9 mouse cellular contexts compared by ENCODE assay signal in the genomic region with DNA sequence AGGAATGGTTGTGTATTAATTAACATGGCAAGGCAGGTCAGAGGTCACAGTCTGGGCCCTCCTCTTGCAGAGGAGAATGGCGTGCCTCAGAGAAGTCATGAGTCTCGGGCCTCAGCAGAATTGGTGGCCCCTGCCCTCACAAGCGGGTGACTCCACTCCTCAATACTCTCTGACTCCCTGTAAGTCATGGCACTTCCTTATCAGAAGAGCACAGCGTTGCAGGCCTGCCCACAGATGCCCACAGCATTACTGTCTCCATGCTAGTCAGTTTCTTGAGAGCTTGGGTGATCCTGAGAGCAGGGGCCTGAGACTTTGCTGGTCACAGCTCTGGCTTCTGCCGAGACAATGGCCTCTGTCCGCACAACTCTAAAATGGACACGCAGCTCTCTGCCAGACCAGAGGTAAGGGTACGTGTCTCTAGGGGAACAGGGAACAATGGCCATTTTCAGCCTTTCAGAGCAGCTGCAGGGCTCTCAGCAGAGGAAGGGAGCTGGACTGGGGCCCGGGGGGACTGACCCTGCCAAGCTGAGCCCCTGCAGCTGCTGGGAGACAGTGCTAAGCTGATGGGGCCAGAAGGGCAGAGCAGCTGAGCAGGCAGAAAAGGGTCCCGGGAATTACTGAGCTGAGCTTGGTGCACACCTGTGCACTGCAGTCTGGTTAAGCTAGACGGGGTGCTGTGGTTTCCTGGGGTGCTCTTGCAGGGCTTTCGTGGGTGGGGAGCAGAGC.
DNase-seq lines count a peak whose midpoint lies in the region; ATAC-seq and TF ChIP-seq lines count a peak whose summit lies in the region.
"Had no signal": no experiment of that assay in that cellular context is flagged by ENCODE, and none has a peak within 500 bp of the region (broad histone marks: within the 10 kb centered on the region; RNA-seq: fewer than 3 reads in every experiment).

No protein-coding gene starts in this region.

- intact Hi-C loops in heart, adult 2 months (cut with DNase I): loop anchor here (10.0 kb wide), 2 partner anchors 266 to 376 kb away; no protein-coding TSS in a partner anchor
- intact Hi-C loops in left cerebral cortex, postnatal 4 days (cut with DNase I): loop anchor here (5.0 to 10.0 kb wide), 2 partner anchors 83 to 774 kb away; a partner anchor contains a TSS

- no peaks in the 10 kb centered on the region for H3K36me3 ChIP-seq in heart, adult 2 months (ENCODE audit: control insufficient read depth, insufficient read depth, low read length)
- peaks cover 54% of the 10 kb centered on the region for H3K36me3 ChIP-seq in forebrain, embryonic 12.5 days (replicated peaks)
- peaks cover 77% of the 10 kb centered on the region for H3K36me3 ChIP-seq in hindbrain, embryonic 14.5 days (replicated peaks; ENCODE audit: control insufficient read depth, insufficient read depth)
- H3K36me3 ChIP-seq in midbrain, embryonic 15.5 days (replicated peaks): peaks cover 37% of the 10 kb centered on the region; the same call in 1 of the 2 replicates

- no peak for TF ChIP-seq POLR2A in heart, adult 2 months (IDR thresholded peaks at IDR 0.05; ENCODE audit: insufficient read depth, low read depth, low read length)

- no peaks in the 10 kb centered on the region for H3K9me3 ChIP-seq in forebrain, embryonic 12.5 days
- H3K9me3 ChIP-seq in hindbrain, embryonic 14.5 days (ENCODE audit: control insufficient read depth, low read length): no peaks in the 10 kb centered on the region
- no peaks in the 10 kb centered on the region for H3K9me3 ChIP-seq in midbrain, embryonic 15.5 days

- ATAC-seq in forebrain, embryonic 12.5 days (ENCODE audit: low FRiP score): peak; percentile 20; the same call in 1 of the 2 replicates
- peak; percentile 61; the same call in 1 of the 2 replicates for ATAC-seq in hindbrain, embryonic 14.5 days (ENCODE audit: low FRiP score)
- peak; percentile 53; the same call in 1 of the 2 replicates for ATAC-seq in midbrain, embryonic 15.5 days (replicated peaks)

- DNase-seq in heart, adult 2 months: peak; percentile 53 to 62
- no peak for DNase-seq in heart, adult 9 months (ENCODE audit: low spot score in 2 of 2)
- DNase-seq in hindbrain, embryonic 14.5 days (ENCODE audit: low spot score): no peak
- peak; percentile 87 for DNase-seq in left cerebral cortex, postnatal 4 days
- peak; percentile 62 for DNase-seq in thymus, postnatal 4 days
- no peak for DNase-seq in adrenal gland, adult 8-10 months

- peaks cover 8% of the 10 kb centered on the region for H3K4me1 ChIP-seq in heart, adult 2 months (ENCODE audit: control insufficient read depth, insufficient read depth, low read length)
- peaks cover 10% of the 10 kb centered on the region for H3K4me1 ChIP-seq in forebrain, embryonic 12.5 days
- 0 out of 2 replicates have a peak, but pooled peaks cover 7% of the 10 kb centered on the region for H3K4me1 ChIP-seq in hindbrain, embryonic 14.5 days (replicated peaks; ENCODE audit: control insufficient read depth, insufficient read depth, low read length)
- peaks cover 12% of the 10 kb centered on the region; the same call in 1 of the 2 replicates for H3K4me1 ChIP-seq in midbrain, embryonic 15.5 days

- WGBS in heart, adult 2 months: 51% methylated on average over 12 of the region's 12 CpGs
- WGBS in forebrain, embryonic 12.5 days: 68% methylated on average over 12 of the region's 12 CpGs
- 31% methylated on average over 12 of the region's 12 CpGs for WGBS in hindbrain, embryonic 14.5 days
- WGBS in midbrain, embryonic 15.5 days: 36% methylated on average over 12 of the region's 12 CpGs

- no peak overlapping the region for H3K4me3 ChIP-seq in heart, adult 2 months
- no peak overlapping the region for H3K4me3 ChIP-seq in forebrain, embryonic 12.5 days (replicated peaks)
- no peak overlapping the region for H3K4me3 ChIP-seq in hindbrain, embryonic 14.5 days (replicated peaks; ENCODE audit: low read length)
- no peak overlapping the region for H3K4me3 ChIP-seq in midbrain, embryonic 15.5 days

- no peak overlapping the region for H3K9ac ChIP-seq in heart, adult 2 months (ENCODE audit: low read depth, low read length)
- no peak overlapping the region for H3K9ac ChIP-seq in forebrain, embryonic 12.5 days
- H3K9ac ChIP-seq in hindbrain, embryonic 14.5 days: no peak overlapping the region
- no peak overlapping the region for H3K9ac ChIP-seq in midbrain, embryonic 15.5 days

- no peak overlapping the region for H3K4me2 ChIP-seq in forebrain, embryonic 12.5 days
- no peak overlapping the region for H3K4me2 ChIP-seq in hindbrain, embryonic 14.5 days (replicated peaks)
- no peak overlapping the region for H3K4me2 ChIP-seq in midbrain, embryonic 15.5 days

- no peak for TF ChIP-seq EP300 in heart, adult 2 months (IDR thresholded peaks at IDR 0.05; ENCODE audit: insufficient read depth, low read depth, low read length)

- TF ChIP-seq CTCF in heart, adult 2 months (IDR thresholded peaks at IDR 0.05): no peak

- H3K27ac ChIP-seq in heart, adult 2 months: peak overlapping the region; percentile 26; the same call in 1 of the 2 replicates
- H3K27ac ChIP-seq in forebrain, embryonic 12.5 days: 0 out of 2 replicates have a peak overlapping the region, but pooled peaks have one; percentile 43
- peak overlapping the region; percentile 56 for H3K27ac ChIP-seq in hindbrain, embryonic 14.5 days
- peak overlapping the region; percentile 59 for H3K27ac ChIP-seq in midbrain, embryonic 15.5 days

- H3K79me2 ChIP-seq in heart, adult 2 months (replicated peaks; ENCODE audit: control insufficient read depth, insufficient read depth, low read length): no peaks in the 10 kb centered on the region

- no peaks in the 10 kb centered on the region for H3K27me3 ChIP-seq in heart, adult 2 months (ENCODE audit: control insufficient read depth, insufficient read depth, low read length)
- H3K27me3 ChIP-seq in forebrain, embryonic 12.5 days: no peaks in the 10 kb centered on the region
- no peaks in the 10 kb centered on the region for H3K27me3 ChIP-seq in hindbrain, embryonic 14.5 days (ENCODE audit: control insufficient read depth, insufficient read depth, low read length)
- H3K27me3 ChIP-seq in midbrain, embryonic 15.5 days (replicated peaks): no peaks in the 10 kb centered on the region
- H3K27me3 ChIP-seq: CH12.LX had no signal

Comparison
In these comparisons a context has a peak if more than half of its experiments do, and no peak if none do; other contexts are left out.
1. DNase-seq: peak in heart, adult 2 months (2 of 2), left cerebral cortex, postnatal 4 days (single experiment) and thymus, postnatal 4 days (single experiment); none in heart, adult 9 months (0 of 2), hindbrain, embryonic 14.5 days (single experiment) and adrenal gland, adult 8-10 months (single experiment).
2. Peak in every context shown above with its lines, with median percentiles within 50 percentile points of each other: H3K27ac ChIP-seq and ATAC-seq.